Mouse (Mus musculus) lung, embryonic 16.5 days (tissue): Measurements from ENCODE around the gene Gad2. TPM values are rescaled to one million over a fixed set of nuclear protein-coding genes. Genes with fewer than 3 reads are reported as not detected.

Experiments used
- ATAC-seq: fragments of 200-750 bp; cut with Nextera tagmentation; 2 replicates; pipeline ENCODE4 v1.8.0; 2017; ENCODE audit warnings: low read depth, mild to moderate bottlenecking, moderate library complexity
- H3K27ac ChIP-seq: fragments of 300-500 bp; sonication (generic); 2 replicates; pipeline ENCODE4 v1.5.1; 2014; ENCODE audit warnings: mild to moderate bottlenecking, control low read depth, low read length
- H3K27me3 ChIP-seq: fragments of 300-500 bp; sonication (generic); 2 replicates; pipeline ENCODE4 v1.6.1; 2014; ENCODE audit warnings: low read depth, low read length, mixed read lengths; ENCODE audit not compliant: control insufficient read depth, insufficient read depth
- H3K36me3 ChIP-seq: fragments of 300-500 bp; sonication (generic); 2 replicates; pipeline ENCODE4 v1.6.1; 2014; ENCODE audit warnings: low read length; ENCODE audit not compliant: control insufficient read depth, insufficient read depth
- H3K4me1 ChIP-seq: fragments of 300-500 bp; sonication (generic); replicated peaks from 2 replicates; pipeline ENCODE4 v1.6.1; 2014; ENCODE audit warnings: low read length, mixed read lengths; ENCODE audit not compliant: control insufficient read depth, insufficient read depth
- H3K4me2 ChIP-seq: fragments of 300-500 bp; sonication (generic); 2 replicates; pipeline ENCODE4 v1.6.1; 2014; ENCODE audit warnings: low read depth, low read length, control low read depth
- H3K4me3 ChIP-seq: fragments of 300-500 bp; sonication (generic); 2 replicates; pipeline ENCODE4 v1.5.1; 2014; ENCODE audit warnings: mild to moderate bottlenecking, low read length, control low read depth
- H3K9ac ChIP-seq: fragments of 300-500 bp; sonication (generic); 2 replicates; pipeline ENCODE4 v1.6.1; 2014; ENCODE audit warnings: low read length, control low read depth
- H3K9me3 ChIP-seq: fragments of 300-500 bp; sonication (generic); 2 replicates; pipeline ENCODE4 v1.6.1; 2016; ENCODE audit warnings: low read length; ENCODE audit not compliant: control insufficient read depth
- WGBS: fragments of 180-500 bp; shearing (Covaris S2); extraction: QIAGEN DNeasy Blood & Tissue Kit; methylation state at CpG from one replicate; pipeline ENCODE4 v1.1.7; 2014; 5-methylcytosine and 5-hydroxymethylcytosine counted together
- polyA plus RNA-seq: library from polyadenylated mRNA; unstranded; fragments of >200 nt; fragmentation: Nextera tagmentation; extraction: Ambion mirVana; gene quantifications from 2 replicates; pipeline ENCODE4 v1.2.1, GENCODE M21; 2015

Gad2 gene
- polyA plus RNA-seq, 1 experiment from 2014 or later: 0.21 TPM

DNA sequence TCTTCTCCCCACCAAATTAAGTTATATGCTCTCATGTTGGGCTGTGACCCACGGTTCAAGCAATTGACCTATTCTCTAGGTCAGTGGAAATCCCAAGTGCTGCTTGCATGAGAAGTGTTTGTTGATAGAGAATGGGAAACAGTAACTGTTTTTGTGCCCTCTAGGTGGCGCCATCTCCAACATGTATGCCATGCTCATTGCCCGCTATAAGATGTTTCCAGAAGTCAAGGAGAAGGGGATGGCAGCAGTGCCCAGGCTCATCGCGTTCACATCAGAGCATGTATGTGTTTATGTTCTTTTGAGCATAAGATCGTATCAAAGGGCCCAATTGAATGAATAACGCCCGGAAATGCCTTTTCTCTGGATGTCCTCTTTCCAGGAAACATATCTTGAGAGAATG lies 12.8 kb downstream of the Gad2 start:
- ATAC-seq: no peak

DNA sequence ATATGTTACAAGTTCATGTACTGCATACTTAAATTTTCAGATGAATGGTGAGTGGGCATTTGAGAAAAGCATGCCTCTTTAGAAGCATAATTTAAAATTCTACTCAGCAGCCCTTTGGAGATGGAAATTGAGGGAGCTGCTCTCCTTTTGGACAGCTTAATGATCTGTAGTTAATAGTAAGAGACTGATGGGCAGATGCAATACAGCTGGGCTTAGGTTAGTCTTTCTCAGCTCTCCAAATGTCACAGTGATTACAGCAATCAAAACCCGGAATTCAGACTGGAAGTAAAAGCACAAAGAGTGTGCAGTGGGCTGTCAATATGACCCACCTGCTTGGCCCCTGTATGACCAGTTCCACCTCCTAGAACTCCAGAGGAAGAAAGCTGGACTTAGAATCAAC lies 24.1 kb downstream of the Gad2 start:
- 50% methylated on average over 1 of the region's 1 CpGs for WGBS
- H3K4me3 ChIP-seq: no peak overlapping the region
- no peaks in the 10 kb centered on the region for H3K36me3 ChIP-seq
- ATAC-seq: no peak
- no peaks in the 10 kb centered on the region for H3K27me3 ChIP-seq
- H3K4me1 ChIP-seq: no peaks in the 10 kb centered on the region
- no peak overlapping the region for H3K4me2 ChIP-seq
- no peak overlapping the region for H3K27ac ChIP-seq
- H3K9ac ChIP-seq: no peak overlapping the region
- no peaks in the 10 kb centered on the region for H3K9me3 ChIP-seq

More for the DNA sequence above, 12.8 kb downstream of the Gad2 start:
- no peaks in the 10 kb centered on the region for H3K9me3 ChIP-seq
- H3K9ac ChIP-seq: no peak overlapping the region
- no peaks in the 10 kb centered on the region; the same call in 1 of the 2 replicates for H3K27me3 ChIP-seq
- no peak overlapping the region for H3K27ac ChIP-seq
- no peaks in the 10 kb centered on the region for H3K4me1 ChIP-seq
- no peak overlapping the region for H3K4me2 ChIP-seq
- H3K4me3 ChIP-seq: no peak overlapping the region
- H3K36me3 ChIP-seq: no peaks in the 10 kb centered on the region
- WGBS: 31% methylated on average over 8 of the region's 8 CpGs

GRCm38 (mm10) chr2:22648394-22648793 lies 26.4 kb downstream of the Gad2 start:
- WGBS: 53% methylated on average over 1 of the region's 1 CpGs
- H3K9me3 ChIP-seq: no peaks in the 10 kb centered on the region
- H3K27me3 ChIP-seq: no peaks in the 10 kb centered on the region
- no peak for ATAC-seq
- no peak overlapping the region for H3K4me3 ChIP-seq
- no peak overlapping the region for H3K27ac ChIP-seq
- H3K36me3 ChIP-seq: no peaks in the 10 kb centered on the region
- no peaks in the 10 kb centered on the region for H3K4me1 ChIP-seq
- H3K9ac ChIP-seq: no peak overlapping the region
- H3K4me2 ChIP-seq: no peak overlapping the region

DNA sequence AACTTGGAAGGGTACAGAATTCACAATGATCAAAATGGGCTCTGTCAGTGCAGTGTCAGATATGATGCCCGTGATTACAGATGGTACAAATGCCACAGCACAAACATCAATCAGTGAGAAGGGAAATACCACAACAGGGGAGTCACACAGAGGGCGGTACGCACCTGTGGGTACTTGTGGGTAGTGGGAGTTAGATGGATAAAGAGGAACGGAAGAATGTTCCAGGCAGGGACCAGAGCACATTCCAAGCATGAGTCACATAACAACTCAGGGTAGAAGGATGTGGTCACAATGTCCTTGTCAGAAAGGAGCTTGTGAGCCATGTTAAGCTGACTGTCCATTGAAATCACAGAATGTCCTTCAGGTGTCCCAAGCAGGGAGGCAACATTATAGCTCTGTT lies 29.8 kb downstream of the Gad2 start:
- no peaks in the 10 kb centered on the region for H3K4me1 ChIP-seq
- no peak overlapping the region for H3K4me2 ChIP-seq
- H3K27me3 ChIP-seq: no peaks in the 10 kb centered on the region
- H3K9me3 ChIP-seq: no peaks in the 10 kb centered on the region
- ATAC-seq: no peak
- H3K27ac ChIP-seq: no peak overlapping the region
- H3K36me3 ChIP-seq: no peaks in the 10 kb centered on the region
- H3K4me3 ChIP-seq: no peak overlapping the region
- H3K9ac ChIP-seq: no peak overlapping the region
- WGBS: 68% methylated on average over 4 of the region's 4 CpGs

- no peaks in the 10 kb centered on the region for H3K36me3 ChIP-seq
- no peak overlapping the region for H3K4me2 ChIP-seq
- no peak overlapping the region for H3K27ac ChIP-seq
- H3K4me1 ChIP-seq: no peaks in the 10 kb centered on the region
- no peak overlapping the region for H3K4me3 ChIP-seq
- 40% methylated on average over 1 of the region's 1 CpGs for WGBS
- no peak for ATAC-seq
- H3K27me3 ChIP-seq: no peaks in the 10 kb centered on the region
- H3K9me3 ChIP-seq: no peaks in the 10 kb centered on the region
- H3K9ac ChIP-seq: no peak overlapping the region
Observed at GRCm38 (mm10) chr2:22663731-22664130, 41.7 kb downstream of the Gad2 start.

DNA sequence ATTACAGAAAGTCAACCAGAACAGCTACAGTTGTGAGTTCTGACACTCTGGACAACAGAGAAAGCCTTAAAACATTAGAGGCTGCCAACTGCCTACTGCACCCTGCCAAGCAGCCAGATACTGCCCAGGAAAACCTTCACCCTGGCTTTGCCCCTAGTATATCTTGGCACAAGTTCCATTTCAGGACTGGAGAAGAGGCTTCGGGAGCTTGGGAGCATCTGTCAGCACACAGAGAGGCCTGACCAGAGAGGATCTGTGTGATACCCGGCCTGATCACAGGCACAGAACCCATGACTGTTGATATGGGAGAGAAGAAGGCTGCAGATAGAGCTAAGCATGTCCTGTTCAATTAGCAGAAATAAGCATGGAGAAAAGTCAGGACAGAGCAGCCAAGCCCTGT lies 48.4 kb downstream of the Gad2 start:
- Histone ChIP-seq H3K27ac (no peak overlapping the region), H3K36me3 (no peaks in the 10 kb centered on the region), H3K4me1 (no peaks in the 10 kb centered on the region), H3K4me3 (no peak overlapping the region), H3K9ac (no peak overlapping the region), H3K27me3 (no peaks in the 10 kb centered on the region), H3K9me3 (no peaks in the 10 kb centered on the region), H3K4me2 (no peak overlapping the region)
- WGBS: 73% methylated on average over 2 of the region's 2 CpGs
- no peak for ATAC-seq

DNA sequence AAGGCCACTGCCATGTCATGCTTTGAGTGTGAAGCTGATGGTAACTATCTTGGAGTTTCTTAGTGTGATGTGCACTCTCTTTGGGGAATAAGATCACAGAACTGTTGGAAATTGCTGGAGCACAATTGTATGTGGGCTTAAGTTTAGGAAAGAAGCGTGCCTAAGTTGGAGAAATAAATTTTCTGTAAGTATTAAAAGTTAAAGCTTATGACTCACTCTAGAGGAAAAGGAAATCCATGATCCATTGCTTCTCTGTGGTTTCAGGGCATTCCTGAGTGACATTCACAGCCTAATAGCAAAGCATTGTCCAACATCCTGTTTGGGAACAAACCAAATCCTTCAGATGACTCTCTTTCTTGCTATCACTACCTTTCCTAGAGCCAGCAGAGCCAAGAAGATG lies 49.3 kb downstream of the Gad2 start:
- WGBS: 66% methylated on average over 1 of the region's 1 CpGs
- H3K4me2 ChIP-seq: no peak overlapping the region
- no peak overlapping the region for H3K9ac ChIP-seq
- no peaks in the 10 kb centered on the region for H3K36me3 ChIP-seq
- no peak overlapping the region for H3K27ac ChIP-seq
- H3K4me1 ChIP-seq: no peaks in the 10 kb centered on the region
- no peaks in the 10 kb centered on the region for H3K9me3 ChIP-seq
- H3K4me3 ChIP-seq: no peak overlapping the region
- ATAC-seq: no peak
- no peaks in the 10 kb centered on the region for H3K27me3 ChIP-seq

DNA sequence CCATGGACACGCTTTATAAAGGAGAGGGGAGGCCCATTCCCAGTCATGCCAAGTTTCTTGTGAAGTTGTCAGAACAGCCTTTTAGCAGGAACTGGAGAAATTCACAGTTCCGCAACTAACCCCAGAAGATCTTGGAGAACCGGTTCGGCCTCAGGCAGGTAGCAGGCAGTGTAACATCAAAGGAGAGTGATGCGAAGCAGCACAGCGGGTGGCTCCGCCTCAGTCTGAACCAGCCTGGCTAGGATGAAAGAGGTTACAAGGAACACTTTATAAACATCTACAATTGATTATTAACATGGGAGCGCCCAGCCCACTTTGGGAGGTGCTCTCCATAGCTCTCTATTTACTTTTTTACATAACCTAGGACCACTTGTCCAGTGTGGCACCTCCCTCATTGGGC lies 55.1 kb downstream of the Gad2 start:
- Histone ChIP-seq H3K9ac (no peak overlapping the region), H3K27ac (no peak overlapping the region), H3K4me3 (no peak overlapping the region), H3K9me3 (no peaks in the 10 kb centered on the region), H3K36me3 (no peaks in the 10 kb centered on the region), H3K4me2 (no peak overlapping the region), H3K27me3 (no peaks in the 10 kb centered on the region), H3K4me1 (no peaks in the 10 kb centered on the region)
- 21% methylated on average over 8 of the region's 8 CpGs for WGBS
- ATAC-seq: peak; percentile 65

GRCm38 (mm10) chr2:22679944-22680343 lies 57.9 kb downstream of the Gad2 start:
- H3K4me1 ChIP-seq: no peaks in the 10 kb centered on the region
- WGBS: 62% methylated on average over 4 of the region's 4 CpGs
- no peak overlapping the region for H3K9ac ChIP-seq
- no peak overlapping the region for H3K27ac ChIP-seq
- no peak overlapping the region for H3K4me2 ChIP-seq
- no peak for ATAC-seq
- no peak overlapping the region for H3K4me3 ChIP-seq
- no peaks in the 10 kb centered on the region for H3K27me3 ChIP-seq
- no peaks in the 10 kb centered on the region for H3K9me3 ChIP-seq
- H3K36me3 ChIP-seq: no peaks in the 10 kb centered on the region

- no peak overlapping the region for H3K4me2 ChIP-seq
- no peaks in the 10 kb centered on the region for H3K36me3 ChIP-seq
- H3K27ac ChIP-seq: no peak overlapping the region
- WGBS: 77% methylated on average over 7 of the region's 7 CpGs
- ATAC-seq: no peak
- H3K4me1 ChIP-seq: no peaks in the 10 kb centered on the region
- H3K27me3 ChIP-seq: no peaks in the 10 kb centered on the region
- no peak overlapping the region for H3K9ac ChIP-seq
- no peaks in the 10 kb centered on the region for H3K9me3 ChIP-seq
- no peak overlapping the region for H3K4me3 ChIP-seq
Observed at GRCm38 (mm10) chr2:22689969-22690368, 68.0 kb downstream of the Gad2 start.
